Mouse (Mus musculus): ENCODE measurements around the gene Tbc1d9b.

DNA sequence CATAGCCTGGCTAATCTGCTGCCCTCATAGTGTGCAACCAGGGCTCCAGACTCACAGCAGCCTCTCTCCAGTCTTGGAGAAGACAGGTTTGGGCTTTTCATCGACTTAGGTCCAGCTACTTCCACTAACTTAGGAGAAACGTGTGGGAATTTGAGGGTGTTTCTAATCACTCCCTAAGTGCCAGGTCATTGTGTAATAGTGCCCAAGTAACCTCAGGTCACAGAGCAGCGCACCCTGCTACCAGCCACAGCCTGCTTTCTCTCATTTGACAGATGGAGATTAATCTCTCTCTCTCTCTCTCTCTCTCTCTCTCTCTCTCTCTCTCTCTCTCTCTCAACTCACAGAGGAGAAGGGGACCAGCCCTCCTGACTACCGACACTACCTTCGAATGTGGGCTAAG, 37.2 kb downstream of the Tbc1d9b start:
- no peak for TF ChIP-seq CTCF (IDR thresholded peaks at IDR 0.05; ENCODE audit: borderline replicate concordance, insufficient read depth, low read length)
- no peak for TF ChIP-seq POLR2A (IDR thresholded peaks at IDR 0.05; ENCODE audit: low read depth, low read length)

Measured in embryonic fibroblast, embryonic 13.5 days (primary cell).